Mouse (Mus musculus): ENCODE data around the gene Dynlt1c.
"Not testable (repeated sequence)": the region's sequence is repeated elsewhere in the genome, so short reads cannot be mapped to it uniquely, and the experiment has no call there.

GRCm38 (mm10) chr17:6598356-6598755 lies 3.1 kb upstream of the Dynlt1c start:
- not testable (repeated sequence) for TF ChIP-seq CTCF, EP300 (IDR thresholded peaks at IDR 0.05; ENCODE audit: low read depth)

All from liver, postnatal 0 days (tissue).